Mouse (Mus musculus): ENCODE measurements at regions not wholly inside any gene's neighbourhood (a gene's known extent, or its start where the extent isn't known, plus 50 kb on each side); places are given as distances from the start of the nearest gene placed in this dataset.

DNA sequence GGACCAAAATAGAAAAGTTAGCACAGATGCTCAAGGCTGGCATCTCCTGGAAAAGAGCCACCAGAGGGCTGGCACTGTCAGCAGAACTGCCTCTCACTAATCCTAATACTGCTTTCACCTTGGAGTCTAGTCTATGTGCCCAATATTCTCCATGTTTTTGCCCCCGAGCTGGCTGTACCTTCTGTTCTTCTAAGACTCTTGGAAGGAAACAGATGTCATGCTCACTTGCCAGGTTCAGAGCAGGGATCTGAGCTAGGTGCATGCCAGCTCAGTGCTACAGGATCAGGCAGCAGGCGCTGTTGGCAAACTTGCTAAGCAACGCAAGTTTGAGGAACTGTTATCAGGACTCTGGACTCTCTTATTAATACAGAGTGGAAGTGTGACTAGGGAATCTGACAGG lies 924.6 kb downstream of the Tbl1xr1 start:
- TF ChIP-seq ELF1 (IDR thresholded peaks at IDR 0.05; ENCODE audit: low read depth, low read length) (no peak), POLR2A (IDR thresholded peaks at IDR 0.05; ENCODE audit: low read depth, low read length) (no peak), EP300 (IDR thresholded peaks at IDR 0.05; ENCODE audit: low read length) (no peak), MAZ (IDR thresholded peaks at IDR 0.05; ENCODE audit: low read depth, low read length) (no peak), CTCF (conservative IDR thresholded peaks at IDR 0.05 in 1 of 2, IDR thresholded peaks at IDR 0.05 in 1 of 2; ENCODE audit: low read depth in 2 of 2, low read length in 2 of 2) (no peak), MAX (IDR thresholded peaks at IDR 0.05; ENCODE audit: low read length) (no peak), ZMIZ1 (IDR thresholded peaks at IDR 0.05; ENCODE audit: low read depth, low read length) (no peak), ZKSCAN1 (IDR thresholded peaks at IDR 0.05; ENCODE audit: borderline replicate concordance, low read depth, low read length) (no peak), NRF1 (IDR thresholded peaks at IDR 0.05; ENCODE audit: low read depth, low read length) (no peak), TCF12 (IDR thresholded peaks at IDR 0.05; ENCODE audit: low read depth, low read length) (no peak), ZC3H11A (IDR thresholded peaks at IDR 0.05; ENCODE audit: low read depth, low read length) (no peak), HCFC1 (IDR thresholded peaks at IDR 0.05; ENCODE audit: low read depth, low read length) (no peak), USF1 (IDR thresholded peaks at IDR 0.05; ENCODE audit: low read depth, low read length) (no peak), ZNF384 (IDR thresholded peaks at IDR 0.05; ENCODE audit: low read depth, low read length) (no peak)
